Mouse (Mus musculus): ENCODE data around the gene Cplx3.

The Cplx3 gene

GRCm38 (mm10) chr9:57606139-57606851 lies at the start of gene Cplx3:
Cplx3 (minus strand) TSS chr9:57606281.
- DNase-seq (ENCODE audit: low read depth, low spot score), result no peak

DNA sequence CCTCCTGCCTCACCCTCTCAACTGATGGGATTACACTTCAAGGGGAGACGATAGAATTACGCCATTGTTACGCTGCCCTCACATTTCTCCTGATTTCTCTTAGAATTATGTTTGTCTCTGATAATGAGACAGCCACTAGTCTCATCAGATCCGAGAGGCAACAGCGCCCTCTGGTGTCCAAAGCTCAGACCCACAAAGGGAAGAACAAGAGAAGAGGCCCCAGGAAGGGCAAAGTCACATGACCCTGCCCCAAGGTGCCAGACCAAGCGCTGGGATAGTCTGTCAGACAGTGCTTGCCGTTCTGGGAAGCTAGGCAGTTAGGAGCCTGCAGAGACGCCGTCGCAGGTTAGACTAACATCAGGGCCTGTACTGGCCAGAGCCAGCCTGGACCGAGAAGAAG lies 49.7 kb upstream of the Cplx3 start:
- peak; percentile 89 for DNase-seq (ENCODE audit: low read depth, low spot score)

DNA sequence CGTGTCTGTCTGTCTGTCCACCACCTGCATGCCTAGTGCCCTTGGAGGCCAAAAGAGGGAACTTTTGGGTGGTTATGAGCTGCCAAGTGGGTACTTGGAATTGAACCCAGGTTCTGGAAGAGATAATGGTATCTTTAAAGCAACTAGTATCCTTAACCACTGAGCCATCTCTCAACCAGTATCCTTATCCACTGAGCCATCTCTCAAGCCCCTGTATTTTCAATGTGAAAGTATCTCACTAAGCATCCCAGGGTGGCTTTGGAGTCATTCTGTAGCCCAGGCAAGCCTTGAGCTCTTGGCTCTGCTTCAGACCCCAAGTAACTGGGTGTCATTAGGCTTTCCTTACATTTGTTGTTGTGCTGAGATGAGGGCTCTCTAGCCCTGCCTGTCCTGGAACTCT lies 48.9 kb upstream of the Cplx3 start:
- DNase-seq (ENCODE audit: low read depth, low spot score), result no peak

DNA sequence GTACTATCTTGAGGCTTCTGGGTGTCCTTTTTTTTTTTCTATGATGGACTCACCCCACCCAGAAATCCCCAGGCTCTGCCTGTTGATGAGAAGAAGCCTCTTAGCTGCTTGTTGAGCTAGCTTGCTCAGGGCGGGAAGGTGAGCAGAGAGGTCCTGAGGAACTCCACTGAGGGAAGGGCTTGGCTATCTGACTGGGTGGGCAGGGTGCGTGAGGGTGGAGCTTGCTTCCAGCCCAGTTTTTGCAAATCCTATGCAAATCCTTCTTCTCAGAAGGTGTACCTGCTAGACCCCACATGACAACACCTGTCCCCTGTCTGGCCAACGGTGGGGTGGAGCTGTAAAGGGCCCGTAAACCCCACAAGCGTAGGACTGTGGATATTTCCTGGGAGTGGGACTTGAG lies 47.2 kb upstream of the Cplx3 start, which contains the start of gene Csk:
TSS of gene Csk (minus strand) at position 349 of the 400 bp plus-strand sequence.
- no peak for DNase-seq (ENCODE audit: low read depth, low spot score)

DNA sequence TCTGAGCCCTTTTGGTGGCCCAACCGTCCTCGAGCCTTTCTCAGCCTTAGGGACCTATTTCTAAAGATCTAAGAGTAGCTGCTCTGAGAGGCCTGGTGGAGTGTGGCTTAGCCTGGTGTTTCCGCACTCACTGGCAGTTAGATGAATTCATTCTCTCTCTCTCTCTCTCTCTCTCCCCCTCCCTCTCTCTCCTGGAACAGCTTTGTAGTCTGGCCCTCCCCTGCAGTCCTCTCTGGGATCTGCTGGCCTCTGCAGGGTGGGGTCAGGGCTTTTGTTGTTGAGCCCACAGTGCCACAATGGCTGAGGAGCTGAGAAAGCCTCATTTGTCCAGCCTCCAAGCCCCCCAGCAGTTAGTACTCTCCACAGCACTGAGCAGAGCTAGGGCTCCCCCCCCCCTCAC lies 46.8 kb upstream of the Cplx3 start:
- DNase-seq (ENCODE audit: low read depth, low spot score), result no peak

DNA sequence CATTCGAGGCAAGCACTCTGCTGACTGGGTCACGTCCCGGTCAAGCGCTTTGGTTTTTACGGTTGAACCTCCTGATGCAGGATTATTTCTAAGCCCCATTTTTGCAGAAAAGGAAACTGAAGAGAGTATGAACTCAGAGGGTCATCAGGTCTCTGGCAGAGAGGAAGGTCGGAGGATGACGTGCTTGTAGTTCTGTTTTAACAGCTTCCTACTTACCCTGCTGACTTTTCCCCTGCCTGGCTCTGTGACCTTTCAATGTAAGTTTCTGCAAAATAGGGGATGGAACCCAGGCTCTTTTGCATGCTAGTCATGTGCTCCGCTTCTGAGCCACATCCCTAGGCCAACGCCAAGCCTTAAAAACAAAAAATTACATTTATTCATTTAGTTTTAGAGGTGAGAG lies 46.3 kb upstream of the Cplx3 start:
- no peak for DNase-seq (ENCODE audit: low read depth, low spot score)

GRCm38 (mm10) chr9:57650786-57651311 lies 44.8 kb upstream of the Cplx3 start:
- no peak for DNase-seq (ENCODE audit: low read depth, low spot score)

DNA sequence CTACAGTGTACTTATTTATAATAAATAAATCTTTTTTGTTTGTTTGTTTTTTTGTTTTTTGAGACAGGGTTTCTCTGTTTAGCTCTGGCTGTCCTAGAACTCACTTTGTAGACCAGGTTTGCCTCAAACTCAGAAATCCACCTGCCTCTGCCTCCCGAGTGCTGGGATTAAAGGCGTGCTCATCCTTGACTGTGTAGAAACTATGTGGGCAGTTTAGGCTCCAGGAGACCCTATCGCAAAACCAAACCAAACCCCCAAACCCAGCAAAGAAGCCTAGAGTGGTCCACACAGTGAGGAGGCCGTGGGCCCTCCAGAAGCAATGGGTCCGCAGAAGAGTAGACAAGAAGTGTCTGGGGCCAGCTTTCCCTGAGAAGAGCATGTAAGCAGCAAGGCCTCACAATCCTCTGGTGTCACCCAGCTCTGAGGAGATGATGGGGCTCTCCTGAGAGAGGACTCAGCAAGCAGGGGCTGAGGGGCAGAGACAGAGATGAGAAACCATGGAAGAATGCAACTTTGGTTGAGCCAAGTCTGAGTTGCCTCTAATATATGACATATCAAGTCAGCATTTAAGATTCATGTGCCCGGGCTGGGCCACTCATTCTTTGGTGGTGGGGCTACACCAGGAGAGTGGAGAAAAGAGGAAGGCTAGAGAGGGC lies 44.2 kb upstream of the Cplx3 start:
- DNase-seq (ENCODE audit: low read depth, low spot score), result no peak

DNA sequence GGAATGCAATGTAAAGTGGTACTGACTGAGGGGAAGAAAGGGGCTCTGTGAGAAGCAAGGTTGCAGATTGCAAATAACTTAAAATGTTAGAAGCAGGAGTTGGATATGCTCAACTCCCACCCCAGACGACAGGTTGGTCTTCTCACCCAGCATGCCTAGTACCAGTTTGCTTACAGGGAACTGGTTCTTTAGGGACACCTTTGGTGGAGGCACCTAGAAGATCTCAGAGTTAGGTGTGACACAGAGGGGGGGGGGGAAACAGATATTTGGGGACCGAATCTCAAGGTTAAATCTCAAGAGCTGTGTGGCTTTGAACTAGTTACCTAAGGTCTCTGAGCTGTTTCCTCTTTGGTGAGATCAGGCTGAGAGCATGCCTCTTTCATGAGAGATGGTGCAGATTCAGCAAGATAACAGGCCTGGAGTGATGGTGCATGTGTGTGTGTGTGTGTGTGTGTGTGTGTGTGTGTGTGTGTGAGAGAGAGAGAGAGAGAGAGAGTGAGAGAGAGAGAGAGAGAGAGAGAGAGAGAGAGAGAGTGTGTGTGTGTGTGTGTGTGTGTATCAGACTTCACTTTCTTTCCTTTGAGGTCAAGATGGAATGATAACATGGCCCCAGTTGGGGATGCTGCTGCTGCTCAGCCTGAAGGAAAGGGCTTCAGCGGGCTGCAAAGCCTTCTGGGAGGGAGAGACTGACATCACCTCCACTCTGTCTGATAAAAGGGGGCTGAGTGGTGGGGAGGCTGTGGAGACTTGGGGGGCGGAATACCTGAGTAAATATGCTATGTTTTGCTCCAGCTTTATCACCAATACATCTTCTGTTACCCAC lies 41.4 kb upstream of the Cplx3 start:
- no peak for DNase-seq (ENCODE audit: low read depth, low spot score)

DNA sequence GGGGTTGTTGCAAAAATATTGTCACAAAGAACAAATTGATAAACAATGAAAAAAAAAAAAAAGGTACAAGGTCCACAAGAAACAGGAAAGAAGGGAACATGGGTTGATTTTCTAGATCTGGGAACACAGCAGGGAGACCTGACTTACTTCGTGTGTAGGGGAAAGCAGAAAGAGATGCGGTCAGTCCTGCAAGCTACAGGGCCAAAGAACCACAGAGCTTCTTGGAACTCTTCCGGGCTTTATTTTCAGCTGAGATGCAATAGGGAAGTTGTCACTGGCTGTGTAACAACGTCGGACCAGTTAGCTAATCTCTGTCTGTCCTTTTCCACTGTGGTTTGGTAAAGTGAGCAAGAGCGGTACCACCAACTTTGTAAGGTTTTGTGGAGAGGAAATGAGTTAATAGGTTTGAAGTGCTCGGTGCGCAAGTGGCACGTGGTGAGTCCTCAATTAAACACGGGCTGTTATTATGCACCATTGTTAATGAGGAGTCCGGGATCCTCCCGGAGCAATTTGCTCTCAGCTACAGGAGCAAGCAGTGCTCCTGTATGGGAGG lies 40.5 kb upstream of the Cplx3 start:
- no peak for DNase-seq (ENCODE audit: low read depth, low spot score)

GRCm38 (mm10) chr9:57644944-57645893 lies 39.1 kb upstream of the Cplx3 start:
- DNase-seq (ENCODE audit: low read depth, low spot score), result peak; percentile 86

DNA sequence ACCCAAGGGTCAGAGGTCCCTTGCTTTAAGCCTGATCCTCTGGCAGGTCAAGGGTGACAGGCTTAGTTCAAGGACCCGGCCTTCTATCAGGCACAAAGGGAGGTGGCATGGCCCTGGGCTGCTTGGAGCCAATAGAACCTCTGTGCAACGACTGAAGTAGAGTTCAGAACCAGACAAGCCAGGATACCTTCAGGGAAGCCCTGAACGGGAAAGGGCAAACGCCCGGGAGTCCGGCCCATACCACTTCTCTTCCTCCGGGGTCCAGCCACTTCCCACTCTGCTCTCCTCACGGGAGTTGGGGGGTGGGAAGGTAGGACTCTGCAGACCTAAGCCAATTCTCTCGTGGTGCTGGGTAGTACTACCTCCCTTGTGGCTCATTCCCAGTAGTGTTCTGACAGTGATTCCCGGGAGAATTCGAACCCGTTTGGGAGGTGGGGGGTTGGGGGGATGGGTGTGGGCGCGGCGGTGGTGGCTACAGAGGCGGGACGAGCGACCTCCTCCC lies 38.4 kb upstream of the Cplx3 start:
- DNase-seq (ENCODE audit: low read depth, low spot score), result no peak

DNA sequence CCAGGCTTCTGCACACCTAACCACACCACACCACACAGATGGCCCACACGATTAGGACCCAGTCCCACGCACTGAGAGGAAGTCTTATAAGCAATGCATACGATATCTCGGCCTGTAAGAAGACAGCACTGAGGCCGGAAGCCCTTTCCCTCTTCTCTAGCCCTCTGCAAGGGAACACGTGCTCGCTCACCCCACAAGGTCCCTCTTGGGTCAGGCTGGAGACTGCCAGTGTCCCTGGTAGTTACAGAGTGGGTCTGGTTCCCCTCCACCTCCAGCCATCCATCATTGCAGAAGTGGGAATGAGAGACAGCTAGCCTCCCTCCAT lies 37.7 kb upstream of the Cplx3 start:
- DNase-seq (ENCODE audit: low read depth, low spot score), result no peak

GRCm38 (mm10) chr9:57643169-57643855 lies 37.2 kb upstream of the Cplx3 start:
- DNase-seq (ENCODE audit: low read depth, low spot score), result no peak

DNA sequence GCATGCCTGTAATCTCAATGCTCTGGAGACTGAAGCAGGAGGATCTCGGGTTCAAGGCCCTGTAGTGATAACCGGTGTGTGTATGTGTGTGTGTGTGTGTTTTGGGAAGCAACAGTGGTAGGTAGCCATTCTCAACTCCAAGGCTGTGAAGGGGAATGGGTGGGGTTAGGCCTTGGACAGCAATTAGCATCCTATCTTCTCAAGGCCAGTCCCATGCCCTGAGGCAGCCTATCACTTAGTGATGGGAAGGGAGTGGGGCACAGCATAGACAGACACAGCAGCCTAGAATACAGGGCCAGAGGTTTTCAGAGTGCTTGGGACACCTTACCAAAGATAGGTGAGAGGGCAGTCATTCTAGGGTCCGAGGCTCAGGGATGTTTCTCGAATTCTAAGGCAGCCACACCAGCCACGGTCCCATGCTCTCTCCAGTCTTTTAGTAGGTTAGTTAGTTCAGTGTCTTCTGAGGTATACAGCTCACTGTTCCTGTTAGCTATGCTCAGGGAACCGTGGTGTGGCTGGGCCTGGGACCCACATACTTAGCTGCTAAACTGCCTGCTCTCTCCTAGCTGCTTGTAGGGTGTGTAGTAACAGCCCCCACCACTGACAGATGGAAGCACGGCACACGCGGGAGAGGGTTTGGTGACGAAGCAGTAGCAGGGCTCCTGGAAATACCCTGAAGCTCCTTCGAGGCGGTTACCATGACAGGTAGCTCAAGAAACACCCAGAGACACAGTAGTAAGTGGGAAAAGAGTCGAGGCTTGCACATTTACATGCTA lies 35.9 kb upstream of the Cplx3 start:
- no peak for DNase-seq (ENCODE audit: low read depth, low spot score)

DNA sequence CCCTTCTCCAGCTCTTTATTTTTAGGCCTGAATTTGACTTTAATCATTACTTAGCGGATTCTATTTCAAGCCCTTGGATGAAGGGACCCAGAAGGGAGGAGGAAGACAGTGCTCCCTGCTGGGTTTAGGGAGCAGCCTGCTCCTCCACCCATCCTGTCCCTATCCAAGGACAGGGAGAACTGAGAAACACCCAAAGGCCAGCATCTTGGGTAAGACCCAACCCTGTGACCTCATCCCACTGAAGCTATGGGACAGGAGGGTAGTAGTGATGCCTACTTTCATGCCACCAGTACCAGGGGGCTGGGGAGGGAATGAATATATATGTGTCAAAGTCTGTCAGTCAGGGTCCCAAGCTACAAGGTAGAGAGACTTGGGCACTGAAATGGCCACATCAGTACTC lies 34.9 kb upstream of the Cplx3 start:
- DNase-seq (ENCODE audit: low read depth, low spot score), result no peak

DNA sequence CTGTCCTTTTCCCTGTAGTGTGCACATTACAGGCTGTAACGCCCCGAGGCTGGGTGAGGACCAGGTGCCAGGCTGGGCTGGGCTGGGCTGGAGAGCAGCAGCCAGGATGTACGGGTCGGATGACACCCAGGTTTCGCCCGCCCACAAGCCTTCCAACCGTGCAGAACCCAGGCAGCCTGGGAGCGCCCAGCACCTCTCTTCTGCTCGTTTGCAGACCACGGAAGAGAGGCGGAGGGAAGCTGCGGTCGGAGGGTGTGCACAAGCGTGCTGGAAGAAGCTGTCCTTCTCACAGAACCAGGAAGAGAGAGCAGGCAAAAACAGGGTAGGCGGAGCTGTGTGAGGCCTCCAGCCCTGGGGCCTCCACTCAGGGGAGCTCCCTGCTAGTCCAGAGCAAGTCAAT lies 34.3 kb upstream of the Cplx3 start:
- DNase-seq (ENCODE audit: low read depth, low spot score), result no peak

GRCm38 (mm10) chr9:57639661-57640328 lies 33.7 kb upstream of the Cplx3 start:
- no peak for DNase-seq (ENCODE audit: low read depth, low spot score)

Data from c-Kit-negative CD71-positive TER-119-positive erythroid progenitor cells, embryonic 14.5 days (primary cell).